Mouse (Mus musculus) kidney, postnatal 0 days (tissue): Measurements from ENCODE around the gene Galr3. TPM values are rescaled to one million over a fixed set of nuclear protein-coding genes. Genes with fewer than 3 reads are reported as not detected.

Source experiments
- ATAC-seq: fragments of 200-750 bp; cut with Nextera tagmentation; replicated peaks from 2 replicates; pipeline ENCODE4 v1.8.0; 2017; ENCODE audit warnings: low read depth, moderate number of reproducible peaks, moderate TSS enrichment, moderate library complexity; ENCODE audit not compliant: low FRiP score
- DNase-seq: peaks from one replicate; pipeline ENCODE4 v3.0.0-alpha.2; 2016; ENCODE audit warnings: low spot score
- H3K27ac ChIP-seq: fragments of 300-500 bp; sonication (generic); 2 replicates; pipeline ENCODE4 v1.5.1; 2014; ENCODE audit warnings: mild to moderate bottlenecking
- H3K27me3 ChIP-seq: fragments of 300-500 bp; sonication (generic); 2 replicates; pipeline ENCODE4 v1.6.1; 2014; ENCODE audit warnings: low read length, mixed read lengths; ENCODE audit not compliant: insufficient read depth
- H3K36me3 ChIP-seq: fragments of 300-500 bp; sonication (generic); 2 replicates; pipeline ENCODE4 v1.6.1; 2014; ENCODE audit warnings: low read length, mixed read lengths; ENCODE audit not compliant: insufficient read depth
- H3K4me1 ChIP-seq: fragments of 300-500 bp; sonication (generic); replicated peaks from 2 replicates; pipeline ENCODE4 v1.6.1; 2014; ENCODE audit warnings: antibody characterized with exemption, low read length, mixed read lengths; ENCODE audit not compliant: insufficient read depth
- H3K4me2 ChIP-seq: fragments of 300-500 bp; sonication (generic); 2 replicates; pipeline ENCODE4 v1.6.1; 2014; ENCODE audit warnings: mild to moderate bottlenecking, low read length, moderate library complexity, mixed read lengths
- H3K4me3 ChIP-seq: fragments of 300-500 bp; sonication (generic); replicated peaks from 2 replicates; pipeline ENCODE4 v1.5.1; 2014; ENCODE audit warnings: low read depth, low read length
- H3K9ac ChIP-seq: fragments of 300-500 bp; sonication (generic); 2 replicates; pipeline ENCODE4 v1.6.1; 2014; ENCODE audit warnings: low read depth, low read length
- H3K9me3 ChIP-seq: fragments of 300-500 bp; sonication (generic); replicated peaks from 2 replicates; pipeline ENCODE4 v1.6.1; 2016; ENCODE audit warnings: low read length, inconsistent platforms, mixed read lengths
- CTCF ChIP-seq: IDR thresholded peaks from 2 replicates; pipeline ENCODE4 v1.5.1; 2016; ENCODE audit warnings: antibody characterized with exemption, low read depth, mild to moderate bottlenecking, moderate library complexity
- WGBS: fragments of 180-500 bp; shearing (Covaris S2); extraction: QIAGEN DNeasy Blood & Tissue Kit; methylation state at CpG from one replicate; pipeline ENCODE4 v1.1.7; 2014; 5-methylcytosine and 5-hydroxymethylcytosine counted together
- polyA plus RNA-seq: library from polyadenylated mRNA; unstranded; fragments of >200 nt; fragmentation: Nextera tagmentation; extraction: Ambion mirVana; gene quantifications from 2 replicates; pipeline ENCODE4 v1.2.1, GENCODE M21; 2015

Gene Galr3
- polyA plus RNA-seq, 1 experiment from 2014 or later, result 0.13 TPM

DNA sequence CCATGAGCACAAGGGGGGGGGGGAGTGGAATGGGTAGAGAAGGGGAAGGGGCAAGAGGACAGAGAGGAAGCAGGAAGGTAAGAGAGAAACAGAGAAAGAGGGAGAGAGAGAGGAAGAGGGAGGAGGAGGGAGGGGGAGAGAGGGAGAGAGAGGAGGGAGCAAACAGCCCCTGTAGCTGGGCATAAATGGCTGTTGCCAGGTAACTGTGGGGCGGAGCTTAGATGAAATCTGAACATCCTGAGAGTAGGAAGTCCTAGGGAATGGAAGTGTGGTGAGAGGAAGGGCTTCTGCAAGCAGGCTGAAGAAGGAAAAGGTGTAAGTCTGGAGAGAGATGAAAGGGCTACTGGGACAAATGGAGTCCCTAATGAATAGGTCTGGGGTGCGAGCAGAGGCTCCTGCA is 24.6 kb downstream of the Galr3 start:
- no peak overlapping the region for H3K9ac ChIP-seq
- no peak overlapping the region for H3K4me2 ChIP-seq
- WGBS, result 26% methylated on average over 2 of the region's 2 CpGs
- H3K36me3 ChIP-seq, result no peaks in the 10 kb centered on the region
- no peak for ATAC-seq
- DNase-seq, result peak; percentile 58
- H3K27ac ChIP-seq, result no peak overlapping the region
- no peaks in the 10 kb centered on the region; the same call in 1 of the 2 replicates for H3K4me1 ChIP-seq
- H3K9me3 ChIP-seq, result no peaks in the 10 kb centered on the region
- H3K27me3 ChIP-seq, result no peaks in the 10 kb centered on the region
- H3K4me3 ChIP-seq, result no peak overlapping the region
- TF ChIP-seq CTCF, result no peak

DNA sequence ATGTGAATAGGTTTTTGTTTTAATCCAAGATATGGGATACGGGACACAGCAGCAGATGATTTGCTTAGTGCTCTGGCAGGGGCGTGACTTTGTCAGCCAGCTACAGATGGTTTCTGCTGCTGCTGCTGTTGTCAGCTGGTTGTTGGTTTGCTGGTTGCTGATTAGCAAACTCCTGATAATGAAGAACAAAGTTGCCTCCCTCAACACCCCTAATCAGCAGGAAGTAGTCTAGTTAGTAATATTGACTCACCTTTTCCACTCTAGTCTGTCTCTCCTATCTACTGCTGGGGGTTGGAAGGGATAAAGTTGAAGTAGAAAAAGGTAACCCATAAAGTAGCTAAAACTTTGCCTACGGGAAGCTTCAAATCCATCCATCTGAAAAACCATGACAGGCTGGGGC is 25.9 kb downstream of the Galr3 start:
- no peak overlapping the region for H3K9ac ChIP-seq
- DNase-seq (no peak), ATAC-seq (no peak)
- H3K27ac ChIP-seq, result no peak overlapping the region
- H3K4me1 ChIP-seq, result no peaks in the 10 kb centered on the region; the same call in 1 of the 2 replicates
- no peaks in the 10 kb centered on the region for H3K9me3 ChIP-seq
- TF ChIP-seq CTCF, result no peak
- no peaks in the 10 kb centered on the region for H3K27me3 ChIP-seq
- WGBS, result 73% methylated on average over 3 of the region's 3 CpGs
- no peaks in the 10 kb centered on the region for H3K36me3 ChIP-seq
- no peak overlapping the region for H3K4me2 ChIP-seq
- H3K4me3 ChIP-seq, result no peak overlapping the region

DNA sequence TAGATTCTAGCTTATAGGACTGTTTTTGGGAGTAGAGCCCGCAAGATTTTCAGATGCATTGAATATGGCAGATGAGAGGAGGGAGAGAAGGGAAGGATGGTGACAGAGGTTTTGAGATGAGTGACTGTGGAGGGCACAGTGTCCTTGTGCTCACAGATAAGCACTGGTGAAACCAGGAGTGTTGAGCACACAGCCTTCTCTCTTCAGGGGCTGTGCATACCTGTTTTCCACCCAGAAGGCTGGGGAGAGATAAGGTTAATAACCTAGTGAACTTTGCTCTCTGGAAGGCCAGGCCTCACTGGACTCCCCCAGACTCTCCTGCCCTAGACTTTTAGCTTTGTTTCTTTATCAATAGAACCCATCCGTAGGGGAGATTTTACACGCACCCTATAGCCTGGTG is 26.7 kb downstream of the Galr3 start:
- DNase-seq (no peak), ATAC-seq (no peak)
- no peak overlapping the region for H3K9ac ChIP-seq
- TF ChIP-seq CTCF, result no peak
- no peaks in the 10 kb centered on the region; the same call in 1 of the 2 replicates for H3K4me1 ChIP-seq
- H3K4me2 ChIP-seq, result no peak overlapping the region
- no peaks in the 10 kb centered on the region for H3K36me3 ChIP-seq
- H3K27me3 ChIP-seq, result no peaks in the 10 kb centered on the region
- no peak overlapping the region for H3K4me3 ChIP-seq
- WGBS, result 78% methylated on average over 3 of the region's 3 CpGs
- no peaks in the 10 kb centered on the region for H3K9me3 ChIP-seq
- H3K27ac ChIP-seq, result no peak overlapping the region

DNA sequence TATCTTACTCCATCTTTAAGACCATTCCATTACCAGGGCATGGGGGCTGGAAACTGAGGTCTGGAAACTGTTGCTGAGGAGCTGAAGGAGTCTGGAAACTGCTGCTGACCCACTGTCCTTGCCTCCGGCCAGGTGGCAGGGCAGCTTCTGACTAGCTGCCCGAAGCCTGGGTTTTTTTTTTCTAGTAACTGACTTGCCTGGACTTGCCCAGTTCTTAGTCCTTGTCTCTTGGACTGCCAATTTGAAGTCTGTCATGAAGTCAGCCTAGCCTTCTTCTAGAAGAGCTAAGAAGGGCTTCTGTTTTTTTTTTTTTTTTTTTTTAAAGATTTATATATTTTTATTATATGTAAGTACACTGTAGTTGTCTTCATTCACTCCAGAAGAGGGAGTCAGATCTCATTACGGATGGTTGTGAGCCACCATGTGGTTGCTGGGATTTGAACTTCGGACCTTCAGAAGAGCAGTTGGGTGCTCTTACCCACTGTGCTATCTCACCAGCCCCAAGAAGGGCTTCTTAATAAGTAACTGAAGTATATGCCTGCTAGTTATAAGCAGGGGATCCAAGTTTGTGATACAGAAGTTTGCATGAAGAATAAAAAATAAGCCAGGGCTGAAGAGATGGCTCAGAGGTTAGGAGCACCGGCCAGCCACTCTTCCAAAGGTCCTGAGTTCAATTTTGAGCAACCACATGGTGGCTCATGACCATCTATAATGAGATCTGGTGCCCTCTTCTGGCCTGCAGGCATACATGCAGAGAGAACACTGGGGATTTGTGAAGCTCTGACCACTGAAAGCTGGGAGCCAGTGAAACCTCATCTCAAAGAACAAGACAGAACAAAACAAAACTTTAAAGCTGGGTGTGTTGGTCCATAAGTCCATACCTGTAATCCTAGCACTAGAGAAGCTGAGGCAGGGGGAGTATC is 29.7 kb downstream of the Galr3 start:
- Histone ChIP-seq H3K9me3 (no peaks in the 10 kb centered on the region), H3K27me3 (no peaks in the 10 kb centered on the region), H3K4me1 (peaks cover 12% of the 10 kb centered on the region; the same call in 1 of the 2 replicates), H3K4me3 (no peak overlapping the region), H3K4me2 (no peak overlapping the region), H3K36me3 (no peaks in the 10 kb centered on the region), H3K9ac (no peak overlapping the region), H3K27ac (no peak overlapping the region)
- peak; percentile 90 for TF ChIP-seq CTCF
- DNase-seq, result peak; percentile 76
- 67% methylated on average over 5 of the region's 5 CpGs for WGBS
- ATAC-seq, result no peak

DNA sequence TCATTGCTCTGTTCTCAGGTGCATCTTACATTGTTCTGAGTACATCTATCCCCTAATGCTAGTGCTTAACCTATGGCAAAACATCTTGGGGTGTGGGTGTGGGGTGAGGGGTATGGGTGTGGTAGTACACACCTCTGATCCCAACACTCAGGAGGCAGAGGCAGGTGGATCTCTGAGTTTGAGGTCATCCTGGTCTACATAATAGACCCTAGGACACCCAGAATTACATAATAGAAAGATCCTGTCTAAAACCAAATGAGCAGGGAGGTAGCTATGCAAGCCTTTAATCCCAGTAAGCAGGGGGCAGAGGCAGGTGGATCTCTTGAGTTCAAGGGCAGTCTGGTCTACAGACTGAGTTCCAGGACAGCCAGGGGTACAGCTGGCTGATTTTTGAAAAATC is 32.1 kb downstream of the Galr3 start:
- peaks cover 12% of the 10 kb centered on the region; the same call in 1 of the 2 replicates for H3K4me1 ChIP-seq
- H3K9ac ChIP-seq, result no peak overlapping the region
- H3K27me3 ChIP-seq, result no peaks in the 10 kb centered on the region
- no peak overlapping the region for H3K4me3 ChIP-seq
- no peak overlapping the region for H3K4me2 ChIP-seq
- H3K36me3 ChIP-seq, result peaks cover 9% of the 10 kb centered on the region; the same call in 1 of the 2 replicates
- no peak for TF ChIP-seq CTCF
- DNase-seq (no peak), ATAC-seq (no peak)
- H3K27ac ChIP-seq, result no peak overlapping the region
- no peaks in the 10 kb centered on the region for H3K9me3 ChIP-seq

DNA sequence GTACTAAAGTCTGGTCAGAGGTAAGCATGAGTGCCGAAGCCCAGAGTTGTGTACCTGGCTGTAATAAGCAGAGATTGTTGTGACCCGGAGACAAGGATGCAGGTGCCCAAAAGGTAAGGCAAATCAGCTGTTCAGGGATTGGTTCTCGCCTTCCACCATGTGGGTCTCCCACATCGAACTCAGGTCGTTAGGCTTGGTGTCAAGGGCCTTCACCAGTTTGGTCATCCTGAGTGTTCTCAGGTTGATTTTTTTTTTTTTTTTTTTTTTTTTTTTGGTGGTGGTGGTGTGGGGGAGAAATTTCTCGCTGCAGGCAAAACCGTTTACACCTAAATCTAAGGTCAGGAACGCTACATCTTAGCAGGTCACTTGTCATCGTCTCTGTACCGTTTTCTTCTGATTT is 32.8 kb downstream of the Galr3 start:
- no peaks in the 10 kb centered on the region for H3K9me3 ChIP-seq
- peak overlapping the region; percentile 81 for H3K4me2 ChIP-seq
- 32% methylated on average over 10 of the region's 10 CpGs for WGBS
- no peak for DNase-seq
- TF ChIP-seq CTCF, result no peak
- peaks cover 12% of the 10 kb centered on the region; the same call in 1 of the 2 replicates for H3K4me1 ChIP-seq
- H3K4me3 ChIP-seq, result peak overlapping the region; percentile 79
- no peaks in the 10 kb centered on the region for H3K27me3 ChIP-seq
- peak overlapping the region; percentile 85 for H3K27ac ChIP-seq
- H3K36me3 ChIP-seq, result peaks cover 15% of the 10 kb centered on the region
- ATAC-seq, result no peak
- H3K9ac ChIP-seq, result peak overlapping the region; percentile 80
